In genomic region chr2:112822721-112823120, GRCm38 (mm10) we compare ENCODE assay signal across 14 mouse cellular contexts.
A peak's percentile ranks its signal among the peaks of the same experiment; 100 is the strongest.
DNase-seq lines count a peak whose midpoint lies in the region; ATAC-seq and TF ChIP-seq lines count a peak whose summit lies in the region.
"Had no signal": no experiment of that assay in that cellular context is flagged by ENCODE, and none has a peak within 500 bp of the region (broad histone marks: within the 10 kb centered on the region; RNA-seq: fewer than 3 reads in every experiment).

No protein-coding gene starts in this region.

- H3K36me3 ChIP-seq in hindbrain, embryonic 15.5 days: no peaks in the 10 kb centered on the region
- H3K36me3 ChIP-seq in hindbrain, embryonic 12.5 days: no peaks in the 10 kb centered on the region
- H3K36me3 ChIP-seq in lung, postnatal 0 days (ENCODE audit: insufficient read depth, low read length): no peaks in the 10 kb centered on the region
- H3K36me3 ChIP-seq in hindbrain, embryonic 16.5 days (ENCODE audit: control insufficient read depth, insufficient read depth, low read length): no peaks in the 10 kb centered on the region
- H3K36me3 ChIP-seq: heart, embryonic 12.5 days had no signal

- TF ChIP-seq CTCF in lung, postnatal 0 days (IDR thresholded peaks at IDR 0.05): peak; percentile 44

- H3K4me1 ChIP-seq in hindbrain, embryonic 15.5 days (replicated peaks): no peaks in the 10 kb centered on the region
- no peaks in the 10 kb centered on the region for H3K4me1 ChIP-seq in hindbrain, embryonic 12.5 days
- H3K4me1 ChIP-seq in lung, postnatal 0 days (ENCODE audit: insufficient read depth, low read depth, low read length): no peaks in the 10 kb centered on the region
- no peaks in the 10 kb centered on the region for H3K4me1 ChIP-seq in hindbrain, embryonic 16.5 days (ENCODE audit: control insufficient read depth, insufficient read depth, low read depth, low read length)
- H3K4me1 ChIP-seq: heart, embryonic 12.5 days had no signal

- H3K4me2 ChIP-seq in hindbrain, embryonic 15.5 days: no peak overlapping the region
- no peak overlapping the region for H3K4me2 ChIP-seq in hindbrain, embryonic 12.5 days (replicated peaks)
- no peak overlapping the region for H3K4me2 ChIP-seq in lung, postnatal 0 days (replicated peaks; ENCODE audit: low read depth, low read length)
- no peak overlapping the region for H3K4me2 ChIP-seq in hindbrain, embryonic 16.5 days (ENCODE audit: low read length)
- H3K4me2 ChIP-seq: heart, embryonic 12.5 days had no signal

- no peak overlapping the region for H3K27ac ChIP-seq in hindbrain, embryonic 15.5 days (replicated peaks)
- H3K27ac ChIP-seq in hindbrain, embryonic 12.5 days: no peak overlapping the region
- no peak overlapping the region for H3K27ac ChIP-seq in lung, postnatal 0 days (ENCODE audit: low read length)
- H3K27ac ChIP-seq in hindbrain, embryonic 16.5 days (ENCODE audit: low read depth, low read length): no peak overlapping the region
- H3K27ac ChIP-seq: macrophage had no signal

- WGBS in hindbrain, embryonic 15.5 days: 36% methylated on average over 3 of the region's 3 CpGs
- WGBS in hindbrain, embryonic 12.5 days: 38% methylated on average over 3 of the region's 3 CpGs
- WGBS in lung, postnatal 0 days: 44% methylated on average over 3 of the region's 3 CpGs
- WGBS in hindbrain, embryonic 16.5 days: 37% methylated on average over 3 of the region's 3 CpGs

- ATAC-seq in hindbrain, embryonic 15.5 days (ENCODE audit: low FRiP score, low read depth): peak; percentile 51; the same call in 1 of the 2 replicates
- ATAC-seq in hindbrain, embryonic 12.5 days (ENCODE audit: low FRiP score): no peak
- no peak for ATAC-seq in lung, postnatal 0 days
- ATAC-seq in hindbrain, embryonic 16.5 days: peak; percentile 52; the same call in 1 of the 2 replicates
- ATAC-seq in megakaryocyte-erythroid progenitor cell, adult 5-6 weeks (replicated peaks; ENCODE audit: low FRiP score, low TSS enrichment, poor library complexity, severe bottlenecking): no peak
- ATAC-seq: intestine, embryonic 16.5 days had no signal

- H3K9me3 ChIP-seq in hindbrain, embryonic 15.5 days: no peaks in the 10 kb centered on the region
- H3K9me3 ChIP-seq in hindbrain, embryonic 12.5 days (replicated peaks): no peaks in the 10 kb centered on the region
- H3K9me3 ChIP-seq in lung, postnatal 0 days (ENCODE audit: low read length): no peaks in the 10 kb centered on the region
- H3K9me3 ChIP-seq in hindbrain, embryonic 16.5 days (ENCODE audit: control insufficient read depth, low read length): no peaks in the 10 kb centered on the region
- H3K9me3 ChIP-seq: heart, embryonic 12.5 days had no signal

- H3K9ac ChIP-seq in hindbrain, embryonic 15.5 days: no peak overlapping the region
- no peak overlapping the region for H3K9ac ChIP-seq in hindbrain, embryonic 12.5 days
- no peak overlapping the region for H3K9ac ChIP-seq in lung, postnatal 0 days (replicated peaks; ENCODE audit: low read depth)
- no peak overlapping the region for H3K9ac ChIP-seq in hindbrain, embryonic 16.5 days (ENCODE audit: low read depth, low read length)
- H3K9ac ChIP-seq: heart, embryonic 12.5 days had no signal

- H3K4me3 ChIP-seq in hindbrain, embryonic 15.5 days: no peak overlapping the region
- H3K4me3 ChIP-seq in hindbrain, embryonic 12.5 days: no peak overlapping the region
- no peak overlapping the region for H3K4me3 ChIP-seq in lung, postnatal 0 days (ENCODE audit: low read depth, low read length)
- H3K4me3 ChIP-seq in hindbrain, embryonic 16.5 days (ENCODE audit: low read length): no peak overlapping the region
- H3K4me3 ChIP-seq: erythroblast, embryonic 14.5 days; heart, embryonic 12.5 days had no signal

- TF ChIP-seq EP300 in lung, postnatal 0 days (IDR thresholded peaks at IDR 0.05): no peak

- DNase-seq in lung, postnatal 0 days (ENCODE audit: low spot score): no peak
- DNase-seq in lung, postnatal 14 days: no peak
- peak; percentile 26 for DNase-seq in retina, postnatal 1 day
- DNase-seq: adrenal gland, adult 2 months; cerebellum, adult 11-12 months; thymus, postnatal 4 days had no signal

- no peaks in the 10 kb centered on the region for H3K27me3 ChIP-seq in hindbrain, embryonic 15.5 days
- H3K27me3 ChIP-seq in hindbrain, embryonic 12.5 days: no peaks in the 10 kb centered on the region
- no peaks in the 10 kb centered on the region for H3K27me3 ChIP-seq in lung, postnatal 0 days (replicated peaks; ENCODE audit: insufficient read depth, low read length)
- H3K27me3 ChIP-seq in hindbrain, embryonic 16.5 days (replicated peaks; ENCODE audit: control insufficient read depth, insufficient read depth, low read length): no peaks in the 10 kb centered on the region
- H3K27me3 ChIP-seq: heart, embryonic 12.5 days had no signal

Comparison
In these comparisons a context has a peak if more than half of its experiments do, and no peak if none do; other contexts are left out.
1. ATAC-seq: peak in hindbrain, embryonic 15.5 days (single experiment) and hindbrain, embryonic 16.5 days (single experiment); none in hindbrain, embryonic 12.5 days (single experiment), lung, postnatal 0 days (single experiment) and megakaryocyte-erythroid progenitor cell, adult 5-6 weeks (single experiment).